Mouse (Mus musculus) embryonic facial prominence, embryonic 15.5 days (tissue): ENCODE measurements at regions not wholly inside any gene's neighbourhood (a gene's known extent, or its start where the extent isn't known, plus 50 kb on each side); places are given as distances from the start of the nearest gene placed in this dataset.

ENCODE experiments used
- ATAC-seq: fragments of 200-750 bp; cut with Nextera tagmentation; 2 replicates; pipeline ENCODE4 v1.8.0; 2017; ENCODE audit warnings: low read depth, moderate TSS enrichment; ENCODE audit not compliant: insufficient number of reproducible peaks, low FRiP score, low TSS enrichment
- H3K27ac ChIP-seq: fragments of 300-500 bp; sonication (generic); replicated peaks from 2 replicates; pipeline ENCODE4 v1.5.1; 2015; ENCODE audit warnings: mild to moderate bottlenecking, inconsistent platforms
- H3K27me3 ChIP-seq: fragments of 300-500 bp; sonication (generic); 2 replicates; pipeline ENCODE4 v1.6.1; 2015; ENCODE audit warnings: inconsistent platforms
- H3K36me3 ChIP-seq: fragments of 300-500 bp; sonication (generic); 2 replicates; pipeline ENCODE4 v1.6.1; 2015; ENCODE audit warnings: mild to moderate bottlenecking, inconsistent platforms
- H3K4me1 ChIP-seq: fragments of 300-500 bp; sonication (generic); 2 replicates; pipeline ENCODE4 v1.6.1; 2015; ENCODE audit warnings: inconsistent platforms
- H3K4me2 ChIP-seq: fragments of 300-500 bp; sonication (generic); replicated peaks from 2 replicates; pipeline ENCODE4 v1.6.1; 2015; ENCODE audit warnings: mild to moderate bottlenecking, inconsistent platforms
- H3K4me3 ChIP-seq: fragments of 300-500 bp; sonication (generic); replicated peaks from 2 replicates; pipeline ENCODE4 v1.5.1; 2015; ENCODE audit warnings: mild to moderate bottlenecking, inconsistent platforms
- H3K9ac ChIP-seq: fragments of 300-500 bp; sonication (generic); 2 replicates; pipeline ENCODE4 v1.6.1; 2015; ENCODE audit warnings: inconsistent platforms
- H3K9me3 ChIP-seq: fragments of 300-500 bp; sonication (generic); replicated peaks from 2 replicates; pipeline ENCODE4 v1.6.1; 2016; ENCODE audit warnings: inconsistent platforms
- WGBS: fragments of 180-500 bp; shearing (Covaris S2); methylation state at CpG from one replicate; pipeline ENCODE4 v1.1.7; 2015; 5-methylcytosine and 5-hydroxymethylcytosine counted together

- 87% methylated on average over 4 of the region's 4 CpGs for WGBS
- Histone ChIP-seq H3K36me3 (no peaks in the 10 kb centered on the region), H3K4me2 (no peak overlapping the region), H3K9me3 (no peaks in the 10 kb centered on the region), H3K27ac (no peak overlapping the region), H3K4me3 (no peak overlapping the region), H3K9ac (no peak overlapping the region), H3K4me1 (no peaks in the 10 kb centered on the region), H3K27me3 (no peaks in the 10 kb centered on the region)
- no peak for ATAC-seq
These were observed 124.3 kb upstream of the Rbfox1 start for GRCm38 (mm10) chr16:5760821-5761220.

GRCm38 (mm10) chr16:5759021-5759420 lies 126.1 kb upstream of the Rbfox1 start:
- Histone ChIP-seq H3K27me3 (no peaks in the 10 kb centered on the region), H3K9me3 (no peaks in the 10 kb centered on the region), H3K27ac (no peak overlapping the region), H3K36me3 (no peaks in the 10 kb centered on the region), H3K4me1 (no peaks in the 10 kb centered on the region), H3K9ac (no peak overlapping the region), H3K4me2 (no peak overlapping the region), H3K4me3 (no peak overlapping the region)
- ATAC-seq: no peak
- 80% methylated on average over 2 of the region's 2 CpGs for WGBS

GRCm38 (mm10) chr16:5742716-5743507 lies 142.2 kb upstream of the Rbfox1 start:
- Histone ChIP-seq H3K4me1 (no peaks in the 10 kb centered on the region), H3K9me3 (no peaks in the 10 kb centered on the region), H3K27me3 (no peaks in the 10 kb centered on the region), H3K36me3 (no peaks in the 10 kb centered on the region), H3K4me3 (no peak overlapping the region), H3K4me2 (no peak overlapping the region), H3K27ac (no peak overlapping the region), H3K9ac (no peak overlapping the region)
- WGBS: 49% methylated on average over 4 of the region's 4 CpGs
- ATAC-seq: no peak

GRCm38 (mm10) chr16:5740776-5741175 lies 144.4 kb upstream of the Rbfox1 start:
- H3K4me1 ChIP-seq: no peaks in the 10 kb centered on the region
- no peaks in the 10 kb centered on the region for H3K9me3 ChIP-seq
- ATAC-seq: no peak
- no peak overlapping the region for H3K9ac ChIP-seq
- H3K4me2 ChIP-seq: no peak overlapping the region
- no peaks in the 10 kb centered on the region for H3K36me3 ChIP-seq
- no peaks in the 10 kb centered on the region for H3K27me3 ChIP-seq
- H3K27ac ChIP-seq: no peak overlapping the region
- no peak overlapping the region for H3K4me3 ChIP-seq
- 43% methylated on average over 7 of the region's 7 CpGs for WGBS

DNA sequence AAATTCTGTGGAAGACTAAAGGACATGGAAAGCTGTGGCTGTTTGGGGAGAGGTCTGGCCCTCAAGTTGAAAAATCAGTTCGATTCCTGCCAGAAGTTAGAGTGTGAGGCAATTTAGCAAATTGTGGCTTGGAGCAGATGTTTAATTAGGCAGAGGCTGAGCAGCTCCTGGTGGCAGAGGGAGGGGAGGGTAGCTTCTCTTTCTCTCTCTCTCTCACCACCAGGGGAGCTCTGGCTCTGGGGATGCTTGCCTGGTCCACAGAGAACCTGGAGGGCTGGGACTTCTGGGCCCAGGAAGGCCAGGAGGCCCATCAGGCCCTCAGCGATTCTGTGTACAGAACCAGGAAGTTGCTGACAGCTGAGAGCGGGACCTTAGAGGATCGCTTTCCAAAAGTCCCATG lies 151.5 kb upstream of the Rbfox1 start:
- Histone ChIP-seq H3K9ac (no peak overlapping the region), H3K36me3 (no peaks in the 10 kb centered on the region), H3K27me3 (no peaks in the 10 kb centered on the region), H3K4me1 (no peaks in the 10 kb centered on the region), H3K4me3 (no peak overlapping the region), H3K27ac (no peak overlapping the region), H3K9me3 (no peaks in the 10 kb centered on the region), H3K4me2 (no peak overlapping the region)
- ATAC-seq: no peak
- 67% methylated on average over 4 of the region's 4 CpGs for WGBS

- no peaks in the 10 kb centered on the region for H3K27me3 ChIP-seq
- H3K4me1 ChIP-seq: no peaks in the 10 kb centered on the region
- no peaks in the 10 kb centered on the region for H3K36me3 ChIP-seq
- no peak overlapping the region for H3K4me3 ChIP-seq
- H3K9ac ChIP-seq: no peak overlapping the region
- H3K27ac ChIP-seq: no peak overlapping the region
- H3K9me3 ChIP-seq: no peaks in the 10 kb centered on the region
- no peak overlapping the region for H3K4me2 ChIP-seq
- no peak for ATAC-seq
These were observed 162.6 kb upstream of the Rbfox1 start for GRCm38 (mm10) chr16:5722506-5722905.

- Histone ChIP-seq H3K4me2 (no peak overlapping the region), H3K4me1 (no peaks in the 10 kb centered on the region), H3K27me3 (no peaks in the 10 kb centered on the region), H3K36me3 (no peaks in the 10 kb centered on the region), H3K4me3 (no peak overlapping the region), H3K9ac (no peak overlapping the region), H3K9me3 (no peaks in the 10 kb centered on the region), H3K27ac (no peak overlapping the region)
- 89% methylated on average over 4 of the region's 4 CpGs for WGBS
- ATAC-seq: no peak
These were observed 171.7 kb upstream of the Rbfox1 start for GRCm38 (mm10) chr16:5713476-5713875.

DNA sequence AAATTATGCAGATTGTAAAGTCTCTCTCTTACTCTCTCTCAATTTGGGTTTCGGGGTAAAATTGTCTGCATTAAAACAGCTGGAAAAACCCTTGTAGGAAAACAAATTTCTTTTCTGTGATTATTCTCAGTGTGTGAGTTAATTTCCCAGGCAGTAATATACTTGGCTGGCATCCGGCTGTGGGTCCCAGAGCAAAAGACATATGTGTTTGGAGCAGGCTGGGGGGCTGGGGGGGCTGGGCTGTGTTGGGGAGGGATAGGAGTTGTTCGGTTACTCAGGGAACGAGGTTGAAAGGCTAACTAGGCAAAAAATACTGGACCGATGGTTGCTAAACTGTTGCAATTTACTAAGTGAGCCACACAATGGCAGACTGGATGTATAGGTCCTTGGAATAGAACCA lies 175.3 kb upstream of the Rbfox1 start:
- H3K27ac ChIP-seq: no peak overlapping the region
- 73% methylated on average over 5 of the region's 5 CpGs for WGBS
- no peaks in the 10 kb centered on the region for H3K4me1 ChIP-seq
- no peak overlapping the region for H3K9ac ChIP-seq
- H3K36me3 ChIP-seq: no peaks in the 10 kb centered on the region
- no peaks in the 10 kb centered on the region for H3K27me3 ChIP-seq
- no peaks in the 10 kb centered on the region for H3K9me3 ChIP-seq
- H3K4me3 ChIP-seq: no peak overlapping the region
- ATAC-seq: no peak
- no peak overlapping the region for H3K4me2 ChIP-seq

DNA sequence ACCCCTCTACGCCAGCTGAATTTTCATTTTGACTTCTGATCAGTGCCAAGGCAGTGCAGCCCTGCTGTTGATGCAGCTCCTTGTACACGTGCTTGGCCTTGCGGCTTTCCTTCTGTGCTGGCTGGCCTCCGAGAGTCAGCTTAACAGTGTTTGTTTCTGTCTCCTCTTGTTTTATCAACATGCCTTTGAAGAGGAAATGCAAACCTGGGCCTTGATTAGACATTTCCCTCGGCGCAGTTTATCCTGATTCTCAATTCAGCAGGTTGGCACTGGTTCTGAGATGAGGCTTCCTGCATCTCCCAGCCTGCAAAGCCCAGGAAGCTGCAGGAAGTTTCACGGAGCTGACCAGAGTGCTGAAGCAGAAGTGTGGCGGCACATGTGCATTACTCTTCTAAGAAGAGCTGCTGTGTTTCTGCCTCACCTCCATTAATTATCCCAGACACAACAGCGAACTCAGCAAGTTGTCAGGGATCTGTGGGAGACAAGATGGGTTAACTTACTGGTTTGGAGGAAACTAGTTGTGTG lies 184.4 kb upstream of the Rbfox1 start:
- no peak for ATAC-seq

GRCm38 (mm10) chr16:5688322-5688721 lies 196.8 kb upstream of the Rbfox1 start:
- no peak for ATAC-seq
- WGBS: 79% methylated on average over 3 of the region's 3 CpGs

More for the DNA sequence above, 184.4 kb upstream of the Rbfox1 start:
- Histone ChIP-seq H3K4me3 (no peak overlapping the region), H3K27me3 (no peaks in the 10 kb centered on the region), H3K9me3 (no peaks in the 10 kb centered on the region), H3K4me1 (no peaks in the 10 kb centered on the region), H3K9ac (no peak overlapping the region), H3K27ac (no peak overlapping the region), H3K4me2 (no peak overlapping the region), H3K36me3 (no peaks in the 10 kb centered on the region)
- 45% methylated on average over 9 of the region's 9 CpGs for WGBS

DNA sequence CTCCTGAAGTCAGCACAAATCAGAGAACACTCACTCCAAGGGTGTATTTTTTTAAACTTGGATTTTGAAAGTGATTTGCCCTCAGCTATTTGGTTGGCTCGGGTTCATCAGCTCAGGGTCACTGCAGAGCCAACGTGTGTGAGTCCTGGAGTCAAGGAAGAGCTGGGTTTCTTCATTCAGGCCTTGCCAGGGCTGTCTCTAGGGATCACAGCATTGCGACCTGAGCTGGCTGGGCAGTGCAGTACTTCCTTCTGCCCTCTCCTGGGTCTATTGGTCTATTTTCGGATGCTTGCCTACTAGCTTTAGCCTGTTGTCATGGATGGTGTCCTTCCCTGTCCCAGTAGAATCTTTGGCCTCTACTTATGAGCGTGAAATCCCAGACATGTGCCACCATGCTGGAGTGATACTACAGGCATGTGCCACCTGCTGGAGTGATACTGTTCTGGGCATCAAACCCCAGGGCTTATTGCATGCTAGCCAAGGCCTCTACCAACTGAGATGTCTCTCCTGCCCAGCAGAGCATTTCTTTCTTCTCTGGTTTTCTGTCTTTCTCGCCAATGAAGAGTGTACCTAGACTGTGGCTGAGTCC lies 211.7 kb upstream of the Rbfox1 start:
- Histone ChIP-seq H3K27me3 (no peaks in the 10 kb centered on the region), H3K9ac (no peak overlapping the region), H3K4me1 (no peaks in the 10 kb centered on the region), H3K27ac (no peak overlapping the region), H3K4me3 (no peak overlapping the region), H3K4me2 (no peak overlapping the region), H3K9me3 (no peaks in the 10 kb centered on the region), H3K36me3 (no peaks in the 10 kb centered on the region)
- WGBS: 58% methylated on average over 6 of the region's 6 CpGs
- ATAC-seq: no peak; the same call in 1 of the 2 replicates

More at GRCm38 (mm10) chr16:5688322-5688721, 196.8 kb upstream of the Rbfox1 start:
- no peak overlapping the region for H3K9ac ChIP-seq
- H3K27me3 ChIP-seq: no peaks in the 10 kb centered on the region
- H3K4me3 ChIP-seq: no peak overlapping the region
- H3K27ac ChIP-seq: no peak overlapping the region
- no peaks in the 10 kb centered on the region for H3K9me3 ChIP-seq
- no peaks in the 10 kb centered on the region for H3K36me3 ChIP-seq
- no peak overlapping the region for H3K4me2 ChIP-seq
- H3K4me1 ChIP-seq: no peaks in the 10 kb centered on the region

DNA sequence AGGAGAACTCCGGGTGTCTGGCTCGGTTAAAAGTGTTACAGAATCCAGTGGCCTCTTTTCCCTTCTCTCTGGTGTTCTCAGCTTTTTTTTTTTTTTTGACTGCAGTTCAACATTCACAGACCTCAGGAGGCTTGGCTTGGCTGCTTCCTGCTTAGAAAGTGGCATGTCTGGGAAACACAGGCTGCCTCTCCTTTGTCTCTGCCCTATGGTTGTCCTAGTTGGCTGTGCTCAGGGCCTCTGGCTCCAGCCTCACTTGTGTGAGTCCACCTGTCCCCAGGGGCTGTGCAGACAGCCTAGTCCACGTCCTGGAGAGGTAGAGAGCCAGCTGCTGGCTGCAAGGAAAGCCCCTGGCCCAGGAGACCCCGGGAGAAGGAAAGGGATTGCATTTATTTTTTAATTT lies 212.3 kb upstream of the Rbfox1 start:
- Histone ChIP-seq H3K4me2 (no peak overlapping the region), H3K9me3 (no peaks in the 10 kb centered on the region), H3K9ac (no peak overlapping the region), H3K4me3 (no peak overlapping the region), H3K27me3 (no peaks in the 10 kb centered on the region), H3K27ac (no peak overlapping the region), H3K36me3 (no peaks in the 10 kb centered on the region), H3K4me1 (no peaks in the 10 kb centered on the region)
- ATAC-seq: no peak
- 48% methylated on average over 4 of the region's 4 CpGs for WGBS
